Mouse (Mus musculus): Measurements from ENCODE around the gene Tmem258.
"Not testable (repeated sequence)": the region's sequence is repeated elsewhere in the genome, so short reads cannot be mapped to it uniquely, and the experiment has no call there.

The Tmem258 gene

GRCm38 (mm10) chr19:10203848-10204615, at the start of gene Tmem258, which contains the start of gene Fen1:
Gene Tmem258 (plus strand): TSS chr19:10204014.
Gene Fen1 (minus strand): TSS chr19:10204169.
- DNase-seq (ENCODE audit: low spot score in 2 of 2), result peak; percentile 83 to 88

GRCm38 (mm10) chr19:10157725-10158124, 46.1 kb upstream of the Tmem258 start:
- DNase-seq (ENCODE audit: low spot score in 2 of 2), result no peak

GRCm38 (mm10) chr19:10163896-10164295, 39.9 kb upstream of the Tmem258 start:
- DNase-seq (ENCODE audit: low spot score in 2 of 2), result no peak

GRCm38 (mm10) chr19:10165928-10166327, 37.9 kb upstream of the Tmem258 start:
- not testable (repeated sequence) for DNase-seq (ENCODE audit: low spot score in 2 of 2)

- DNase-seq (ENCODE audit: low spot score in 2 of 2), result no peak
Measured at GRCm38 (mm10) chr19:10167112-10167511, 36.7 kb upstream of the Tmem258 start.

GRCm38 (mm10) chr19:10167951-10168350, 35.9 kb upstream of the Tmem258 start:
- DNase-seq (ENCODE audit: low spot score in 2 of 2), result no peak

GRCm38 (mm10) chr19:10168441-10168840, 35.4 kb upstream of the Tmem258 start:
- no peak for DNase-seq (ENCODE audit: low spot score in 2 of 2)

- DNase-seq (ENCODE audit: low spot score in 2 of 2), result no peak
Measured at GRCm38 (mm10) chr19:10169179-10169578, 34.6 kb upstream of the Tmem258 start.

GRCm38 (mm10) chr19:10169692-10170330, 34.0 kb upstream of the Tmem258 start:
- DNase-seq (ENCODE audit: low spot score in 2 of 2), result not testable (repeated sequence)

- DNase-seq (ENCODE audit: low spot score in 2 of 2), result no peak
Measured at GRCm38 (mm10) chr19:10170466-10170865, 33.3 kb upstream of the Tmem258 start.

GRCm38 (mm10) chr19:10171359-10171758, 32.5 kb upstream of the Tmem258 start:
- no peak for DNase-seq (ENCODE audit: low spot score in 2 of 2)

- DNase-seq (ENCODE audit: low spot score in 2 of 2), result no peak
Measured at GRCm38 (mm10) chr19:10171846-10172245, 32.0 kb upstream of the Tmem258 start.

GRCm38 (mm10) chr19:10173116-10173718, 30.6 kb upstream of the Tmem258 start:
- peak in 1 of 2 experiments; percentile 31 for DNase-seq (ENCODE audit: low spot score in 2 of 2)

- DNase-seq (ENCODE audit: low spot score in 2 of 2), result no peak
Measured at GRCm38 (mm10) chr19:10173844-10174539, 29.8 kb upstream of the Tmem258 start.

- DNase-seq (ENCODE audit: low spot score in 2 of 2), result no peak
Measured at GRCm38 (mm10) chr19:10174956-10175355, 28.9 kb upstream of the Tmem258 start.

- no peak for DNase-seq (ENCODE audit: low spot score in 2 of 2)
Measured at GRCm38 (mm10) chr19:10176477-10176876, 27.3 kb upstream of the Tmem258 start.

- DNase-seq (ENCODE audit: low spot score in 2 of 2), result no peak
Measured at GRCm38 (mm10) chr19:10176941-10177372, 26.9 kb upstream of the Tmem258 start.

GRCm38 (mm10) chr19:10181225-10181624, 22.6 kb upstream of the Tmem258 start:
- no peak for DNase-seq (ENCODE audit: low spot score in 2 of 2)

GRCm38 (mm10) chr19:10182142-10182541, 21.7 kb upstream of the Tmem258 start:
- no peak for DNase-seq (ENCODE audit: low spot score in 2 of 2)

- peak; percentile 79 to 82 for DNase-seq (ENCODE audit: low spot score in 2 of 2)
Measured at GRCm38 (mm10) chr19:10182670-10183298, 21.0 kb upstream of the Tmem258 start, which contains the start of gene Fads1. Gene Fads1 (plus strand): TSS chr19:10182888.

GRCm38 (mm10) chr19:10183299-10183983, 20.4 kb upstream of the Tmem258 start:
- DNase-seq (ENCODE audit: low spot score in 2 of 2), result peak; percentile 28 to 40
